Mouse (Mus musculus) G1E-ER4 (cell line): ENCODE results near the gene Lyg2. TPM values are rescaled to one million over a fixed set of nuclear protein-coding genes. Genes with fewer than 3 reads are reported as not detected.

Experiments
- GATA1 ChIP-seq: IDR thresholded peaks from one replicate; pipeline ENCODE4 v1.8.0; 2012; ENCODE audit warnings: low read length, inconsistent platforms
- polyA plus RNA-seq: library from polyadenylated mRNA; stranded (reverse); fragments of >175 nt; gene quantifications from 2 replicates; pipeline ENCODE4 v1.2.3, GENCODE M21; 2012

Gene Lyg2
- polyA plus RNA-seq: not detected in 2 replicates

- no peak for TF ChIP-seq GATA1
Measured at GRCm38 (mm10) chr1:37916393-37916792, at the start of gene Lyg2. Lyg2 (minus strand) TSS chr1:37916493.

DNA sequence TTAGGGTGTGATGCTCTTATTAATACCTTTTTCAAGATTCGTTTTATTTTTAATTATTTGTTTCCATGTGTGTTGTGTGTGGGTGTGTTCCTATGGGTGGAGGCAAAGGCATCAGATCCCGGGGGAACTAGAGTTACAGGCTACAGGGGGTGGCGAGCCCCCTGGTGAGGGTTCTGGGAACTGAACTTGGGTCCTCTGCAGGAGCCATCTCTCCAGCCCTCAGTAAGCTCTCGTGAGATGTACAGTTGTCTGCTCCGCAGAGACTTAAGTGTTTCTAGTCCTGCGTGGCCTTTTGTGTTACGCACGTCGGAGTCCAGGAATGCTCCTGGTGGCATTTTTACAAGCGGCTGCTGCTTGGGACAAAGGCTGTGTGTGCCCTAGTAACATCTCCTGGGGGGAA is 49.3 kb upstream of the Lyg2 start:
- TF ChIP-seq GATA1: no peak

DNA sequence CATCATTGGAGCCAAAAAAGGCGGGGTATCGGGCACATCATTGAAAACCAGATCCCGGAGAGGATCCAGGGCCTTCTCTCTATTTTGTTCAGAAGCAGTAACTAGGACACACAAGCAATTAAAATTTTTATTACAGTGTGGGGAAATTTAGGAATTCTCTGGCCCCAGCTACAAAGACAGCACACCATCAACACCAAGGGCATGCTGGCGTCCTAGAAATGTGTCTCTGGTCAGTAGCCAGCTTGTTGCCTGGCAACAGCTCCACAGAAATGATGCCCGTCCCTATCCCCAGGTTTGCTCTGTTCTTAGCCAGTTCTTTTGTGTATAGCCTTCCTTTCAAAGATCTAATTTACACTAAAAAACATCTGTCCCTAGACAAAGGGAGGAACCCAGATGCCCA is 43.2 kb upstream of the Lyg2 start:
- TF ChIP-seq GATA1: no peak

- TF ChIP-seq GATA1: no peak
Measured at GRCm38 (mm10) chr1:37958516-37958915, 42.2 kb upstream of the Lyg2 start.

DNA sequence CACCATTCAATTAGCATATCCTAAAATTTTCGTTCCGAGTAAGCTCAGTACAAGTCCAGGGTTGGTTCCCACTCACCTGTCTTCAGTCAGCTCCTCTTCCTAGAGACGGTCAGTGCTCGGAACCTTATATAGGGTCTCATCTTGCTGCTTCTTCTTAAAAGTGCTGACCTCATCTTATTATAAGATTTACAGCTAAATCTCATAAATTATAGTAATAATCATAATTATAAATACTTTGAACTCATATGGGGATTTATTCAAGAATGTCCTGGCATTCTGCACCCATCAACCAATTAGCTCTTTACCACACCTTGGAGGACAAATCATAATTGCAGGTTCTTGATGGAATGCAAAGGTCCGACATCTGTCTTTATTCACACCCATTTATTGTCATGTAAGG is 41.4 kb upstream of the Lyg2 start, which contains the start of gene Lyg1:
TSS of gene Lyg1 (minus strand) at position 101 of the 400 bp plus-strand sequence.
- no peak for TF ChIP-seq GATA1

- TF ChIP-seq GATA1: no peak
Measured at GRCm38 (mm10) chr1:37956690-37957431, 40.6 kb upstream of the Lyg2 start.

DNA sequence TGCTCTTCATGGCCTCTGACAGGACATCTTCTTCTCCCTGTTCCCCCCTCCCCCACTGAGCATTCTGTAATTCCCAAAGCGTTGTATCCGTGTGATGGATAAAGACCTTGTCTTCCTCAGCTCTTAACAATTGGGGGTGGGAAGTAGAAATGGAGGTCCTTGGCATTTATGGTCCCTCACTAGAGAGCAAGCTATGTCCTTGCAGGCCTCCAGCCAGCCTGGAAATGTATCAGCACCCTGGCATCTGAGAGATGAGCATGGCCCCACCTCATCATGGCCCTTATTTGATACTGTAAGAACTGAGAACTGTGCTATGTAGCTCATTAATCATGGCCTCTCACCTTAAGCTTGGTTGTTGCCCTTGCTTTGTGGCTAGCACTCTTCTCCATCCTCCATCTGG is 39.0 kb upstream of the Lyg2 start:
- no peak for TF ChIP-seq GATA1

- TF ChIP-seq GATA1: no peak
Measured at GRCm38 (mm10) chr1:37954786-37955185, 38.5 kb upstream of the Lyg2 start.

DNA sequence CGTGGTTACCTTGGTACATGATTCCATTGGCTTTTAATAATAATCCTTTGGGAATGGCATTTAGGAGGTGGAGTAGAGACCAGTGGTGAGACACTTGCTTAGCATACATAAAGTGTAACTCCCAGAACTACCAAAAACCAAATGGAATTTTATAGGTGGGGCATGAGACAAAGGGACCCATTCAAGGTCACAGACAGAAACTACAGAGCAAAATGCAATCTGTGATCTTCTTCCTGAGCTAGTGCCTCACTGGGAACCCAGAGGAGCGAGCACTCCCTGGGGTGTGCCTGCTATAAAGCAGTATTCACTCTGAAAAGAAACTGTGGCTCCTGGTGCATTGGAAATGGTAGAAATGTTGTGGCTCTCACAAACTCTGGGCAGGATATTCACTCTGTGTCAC is 32.6 kb upstream of the Lyg2 start:
- no peak for TF ChIP-seq GATA1

GRCm38 (mm10) chr1:37931806-37932205 is 15.5 kb upstream of the Lyg2 start:
- TF ChIP-seq GATA1: no peak

DNA sequence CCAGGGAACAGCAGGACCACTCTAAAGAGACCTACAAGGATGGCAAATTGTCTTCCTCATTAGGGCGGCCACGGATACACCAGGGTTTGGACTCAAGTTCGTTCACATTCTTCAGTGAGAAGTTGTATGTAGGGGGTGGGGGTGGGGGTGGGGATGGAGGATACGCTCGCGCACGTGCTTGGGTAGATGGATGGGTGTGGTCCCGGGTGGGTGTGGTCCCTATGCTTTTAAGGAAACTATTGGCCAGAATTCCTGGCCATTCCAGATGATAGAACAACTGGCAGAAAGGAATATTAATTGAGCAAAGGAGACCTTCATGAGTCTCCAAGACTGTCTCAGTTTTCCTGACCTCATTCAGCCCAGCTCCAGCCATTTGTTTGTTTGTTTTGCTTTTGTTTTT is 9.7 kb upstream of the Lyg2 start:
- TF ChIP-seq GATA1: no peak

DNA sequence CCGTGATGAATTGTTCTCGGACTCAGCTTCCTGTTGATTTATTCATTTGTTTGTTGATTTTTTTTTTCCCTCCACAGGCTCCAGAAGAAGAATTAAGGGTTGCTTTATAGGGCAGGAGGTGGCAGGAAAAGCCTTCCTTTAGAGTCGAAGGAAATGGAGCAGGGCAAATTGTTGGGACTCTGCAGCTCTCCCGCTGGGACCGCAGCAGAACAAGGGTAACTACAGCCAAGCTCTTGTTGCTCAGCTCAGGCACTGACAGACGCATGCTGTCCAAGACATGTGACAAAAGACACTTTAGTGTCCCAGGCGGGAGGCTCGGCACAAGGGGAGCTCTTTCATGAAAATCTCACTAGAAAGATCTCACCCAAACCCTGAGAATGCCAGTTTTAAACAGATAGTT is 6.2 kb upstream of the Lyg2 start:
- TF ChIP-seq GATA1: no peak

DNA sequence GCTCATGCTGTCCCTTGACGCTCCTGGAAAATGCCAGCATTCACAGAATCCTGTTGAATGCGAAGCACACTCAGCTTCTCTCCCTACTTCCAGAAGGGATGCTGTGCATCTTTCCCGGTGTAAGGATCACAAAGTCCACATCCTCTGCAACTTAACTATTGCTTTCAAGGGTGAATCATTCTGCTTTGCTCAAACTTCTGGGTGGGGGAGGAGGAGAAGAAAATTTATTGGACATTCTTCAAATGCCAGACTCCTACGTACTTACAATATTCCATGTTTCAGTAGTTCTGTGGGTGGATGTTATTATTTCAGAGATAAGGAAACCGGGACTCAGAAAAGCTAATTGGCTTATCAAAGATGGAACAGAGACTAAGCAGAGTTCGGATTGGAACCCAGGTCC is 1.8 kb upstream of the Lyg2 start:
- TF ChIP-seq GATA1: no peak

- TF ChIP-seq GATA1: no peak
Measured at GRCm38 (mm10) chr1:37917666-37918065, 1.4 kb upstream of the Lyg2 start.

- TF ChIP-seq GATA1: no peak
Measured at GRCm38 (mm10) chr1:37912751-37913150, 3.5 kb downstream of the Lyg2 start.

- TF ChIP-seq GATA1: no peak
Measured at GRCm38 (mm10) chr1:37903178-37903577, 13.1 kb downstream of the Lyg2 start.

GRCm38 (mm10) chr1:37900288-37900687 is 16.0 kb downstream of the Lyg2 start:
- no peak for TF ChIP-seq GATA1

DNA sequence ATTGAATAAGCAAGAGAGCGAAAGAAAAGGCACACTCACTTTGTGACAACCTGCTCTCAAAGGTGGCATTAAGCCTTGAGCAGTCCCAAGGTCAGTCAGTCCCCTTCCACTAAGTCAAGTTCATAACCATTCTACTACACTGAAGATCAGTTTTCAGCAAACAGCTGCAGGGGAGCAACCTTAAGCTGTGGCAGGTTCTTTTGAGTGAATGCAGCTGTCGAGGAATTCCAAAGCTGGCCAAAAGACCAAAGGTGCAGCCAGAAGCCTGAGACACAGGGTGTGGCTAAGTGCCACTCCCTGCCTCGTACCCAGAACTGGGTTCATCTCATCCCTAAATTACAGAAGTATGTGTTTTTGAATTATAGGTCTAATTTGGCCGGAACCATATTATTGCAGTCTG is 16.5 kb downstream of the Lyg2 start:
- TF ChIP-seq GATA1: no peak

GRCm38 (mm10) chr1:37894606-37895005 is 21.7 kb downstream of the Lyg2 start:
- no peak for TF ChIP-seq GATA1
